Mouse (Mus musculus) neural tube, embryonic 12.5 days (tissue): ENCODE data around the gene Gm28372. TPM values are rescaled to one million over a fixed set of nuclear protein-coding genes. Genes with fewer than 3 reads are reported as not detected.
A peak's percentile ranks its signal among the peaks of the same experiment; 100 is the strongest.

Source experiments
- ATAC-seq: fragments of 200-750 bp; cut with Nextera tagmentation; 2 replicates; pipeline ENCODE4 v1.8.0; 2017; ENCODE audit warnings: low read depth, mild to moderate bottlenecking, moderate TSS enrichment, moderate library complexity; ENCODE audit not compliant: low FRiP score
- H3K27ac ChIP-seq: fragments of 300-500 bp; sonication (generic); 2 replicates; pipeline ENCODE4 v1.5.1; 2016
- H3K27me3 ChIP-seq: fragments of 300-500 bp; sonication (generic); replicated peaks from 2 replicates; pipeline ENCODE4 v1.6.1; 2016; ENCODE audit warnings: mild to moderate bottlenecking
- H3K36me3 ChIP-seq: fragments of 300-500 bp; sonication (generic); 2 replicates; pipeline ENCODE4 v1.6.1; 2016; ENCODE audit warnings: mild to moderate bottlenecking
- H3K4me1 ChIP-seq: fragments of 300-500 bp; sonication (generic); 2 replicates; pipeline ENCODE4 v1.6.1; 2016
- H3K4me2 ChIP-seq: fragments of 300-500 bp; sonication (generic); replicated peaks from 2 replicates; pipeline ENCODE4 v1.6.1; 2016; ENCODE audit warnings: mild to moderate bottlenecking
- H3K4me3 ChIP-seq: fragments of 300-500 bp; sonication (generic); 2 replicates; pipeline ENCODE4 v1.5.1; 2016
- H3K9ac ChIP-seq: fragments of 300-500 bp; sonication (generic); 2 replicates; pipeline ENCODE4 v1.6.1; 2016; ENCODE audit warnings: mild to moderate bottlenecking
- H3K9me3 ChIP-seq: fragments of 300-500 bp; sonication (generic); 2 replicates; pipeline ENCODE4 v1.6.1; 2016; ENCODE audit warnings: mild to moderate bottlenecking
- WGBS: fragments of 180-500 bp; shearing (Covaris S2); methylation state at CpG from one replicate; pipeline ENCODE4 v1.1.7; 2016; 5-methylcytosine and 5-hydroxymethylcytosine counted together
- polyA plus RNA-seq: library from polyadenylated mRNA; unstranded; fragments of >200 nt; fragmentation: Nextera tagmentation; extraction: Ambion mirVana; gene quantifications from 2 replicates; pipeline ENCODE4 v1.2.1, GENCODE M21; 2016

Gm28372 gene
- polyA plus RNA-seq, 1 experiment from 2014 or later = 0.13 TPM

- whole genome bisulfite sequencing = 85% methylated on average over 11 of the region's 11 CpGs
- Histone ChIP-seq H3K4me3 (no peak overlapping the region), H3K4me2 (no peak overlapping the region), H3K9me3 (no peaks in the 10 kb centered on the region), H3K4me1 (no peaks in the 10 kb centered on the region), H3K27me3 (no peaks in the 10 kb centered on the region), H3K36me3 (peaks cover 4% of the 10 kb centered on the region; the same call in 1 of the 2 replicates), H3K27ac (no peak overlapping the region), H3K9ac (no peak overlapping the region)
- no peak for ATAC-seq
Measured at GRCm38 (mm10) chr2:130390993-130391625, 13.9 kb upstream of the Gm28372 start.

DNA sequence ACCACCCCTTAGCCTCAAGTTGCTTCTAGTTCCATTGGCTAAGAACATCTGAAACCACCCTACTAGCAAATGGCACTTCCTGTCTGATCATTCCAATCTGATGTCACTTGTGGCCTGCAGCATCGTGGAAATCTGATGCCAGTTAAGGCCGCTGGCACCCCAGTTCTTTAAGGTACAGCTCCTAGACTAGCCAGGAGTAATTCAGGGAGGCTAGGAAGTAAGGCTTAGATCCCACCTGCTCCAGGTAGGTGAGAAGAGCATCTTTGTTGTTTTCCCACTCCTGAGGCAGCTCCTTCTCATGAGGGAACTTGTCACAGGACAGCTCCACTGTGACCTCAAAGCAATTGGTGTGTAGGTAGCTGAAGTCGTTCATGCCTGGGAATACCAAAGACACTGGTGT is 12.2 kb upstream of the Gm28372 start:
- no peak overlapping the region for H3K27ac ChIP-seq
- 91% methylated on average over 3 of the region's 3 CpGs for WGBS
- no peak overlapping the region for H3K9ac ChIP-seq
- ATAC-seq = no peak
- H3K36me3 ChIP-seq = peaks cover 4% of the 10 kb centered on the region; the same call in 1 of the 2 replicates
- no peak overlapping the region for H3K4me3 ChIP-seq
- 0 out of 2 replicates have a peak, but pooled peaks cover under 1% of the 10 kb centered on the region for H3K27me3 ChIP-seq
- peaks cover 13% of the 10 kb centered on the region for H3K4me1 ChIP-seq
- no peak overlapping the region for H3K4me2 ChIP-seq
- no peaks in the 10 kb centered on the region for H3K9me3 ChIP-seq

DNA sequence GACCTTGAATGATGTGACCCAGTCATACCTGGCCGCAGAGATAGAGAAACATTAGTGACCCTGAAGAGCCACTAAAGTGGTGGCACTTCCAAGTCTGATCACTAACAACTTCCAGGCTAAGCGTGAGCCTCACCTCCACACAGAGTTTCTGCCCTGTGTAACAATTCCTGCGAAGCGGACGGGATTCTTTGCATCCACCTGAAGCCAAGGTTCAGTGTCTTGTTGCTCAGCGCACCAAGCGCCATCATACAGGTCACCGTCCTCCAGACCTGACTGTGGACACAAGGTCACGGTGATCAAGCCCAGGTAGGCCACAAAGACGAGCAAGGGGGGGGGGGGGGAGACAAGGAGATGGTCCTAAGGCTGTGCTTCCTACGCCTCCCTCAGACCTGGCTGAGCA is 9.3 kb upstream of the Gm28372 start:
- H3K36me3 ChIP-seq = peaks cover 2% of the 10 kb centered on the region; the same call in 1 of the 2 replicates
- H3K4me3 ChIP-seq = no peak overlapping the region
- WGBS = 93% methylated on average over 11 of the region's 11 CpGs
- peaks cover 15% of the 10 kb centered on the region for H3K4me1 ChIP-seq
- H3K27me3 ChIP-seq = peaks cover 7% of the 10 kb centered on the region; the same call in 1 of the 2 replicates
- no peak for ATAC-seq
- no peak overlapping the region for H3K27ac ChIP-seq
- H3K9me3 ChIP-seq = no peaks in the 10 kb centered on the region
- H3K9ac ChIP-seq = no peak overlapping the region
- no peak overlapping the region for H3K4me2 ChIP-seq

DNA sequence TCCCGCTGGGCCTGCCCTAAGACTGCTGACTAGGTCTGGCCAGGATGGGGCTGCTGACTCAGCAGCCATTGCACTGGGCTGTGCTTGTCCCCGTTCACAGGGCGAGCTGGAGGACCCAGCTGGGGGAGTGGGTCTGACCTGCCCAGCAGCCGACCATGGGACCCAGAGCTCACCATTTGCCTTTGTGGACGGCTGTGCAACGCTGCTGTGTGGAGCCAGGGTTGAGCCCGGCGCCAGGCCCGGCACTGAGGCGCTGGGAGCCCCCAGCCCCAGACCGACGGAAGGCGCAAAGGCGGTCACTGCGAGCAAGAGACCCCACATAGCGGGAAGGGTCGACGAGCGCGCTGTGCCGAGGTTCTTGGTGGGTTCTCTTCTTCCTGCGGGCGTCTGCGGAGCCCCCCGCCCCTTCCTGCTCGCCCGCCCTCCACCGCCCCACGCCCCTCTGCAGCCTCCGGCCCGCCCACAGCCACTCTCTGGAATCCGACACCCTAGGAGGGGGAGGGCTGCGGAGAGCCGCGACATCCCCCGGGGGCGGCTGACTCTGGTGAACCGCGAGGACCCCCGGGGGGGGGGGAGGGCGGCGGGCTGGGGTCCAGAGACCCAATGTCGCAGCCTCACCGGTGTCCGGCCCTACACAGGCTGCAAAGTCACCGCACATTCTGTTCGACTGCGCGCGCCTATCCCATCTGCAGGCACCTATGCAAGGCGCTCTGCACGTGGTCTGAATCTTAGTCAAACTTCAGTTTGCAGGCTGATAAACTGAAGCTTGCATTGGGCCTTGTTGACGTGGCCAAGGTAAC is 7.7 kb upstream of the Gm28372 start, which contains the start of gene Cpxm1:
Cpxm1 (minus strand) TSS at position 389 of the 800 bp plus-strand sequence.
- Histone ChIP-seq H3K4me3 (peak within 1 kb of the TSS; percentile 58), H3K9me3 (no peaks in the 10 kb centered on the region), H3K36me3 (no peaks in the 10 kb centered on the region), H3K9ac (peak within 1 kb of the TSS; percentile 69), H3K27me3 (peaks cover 7% of the 10 kb centered on the region; the same call in 1 of the 2 replicates), H3K4me2 (peak within 1 kb of the TSS; percentile 96), H3K4me1 (peaks cover 15% of the 10 kb centered on the region), H3K27ac (0 out of 2 replicates have a peak within 1 kb of the TSS, but pooled peaks have one; percentile 17)
- ATAC-seq = peak; percentile 88
- WGBS = 2% methylated on average over 51 of the region's 53 CpGs

DNA sequence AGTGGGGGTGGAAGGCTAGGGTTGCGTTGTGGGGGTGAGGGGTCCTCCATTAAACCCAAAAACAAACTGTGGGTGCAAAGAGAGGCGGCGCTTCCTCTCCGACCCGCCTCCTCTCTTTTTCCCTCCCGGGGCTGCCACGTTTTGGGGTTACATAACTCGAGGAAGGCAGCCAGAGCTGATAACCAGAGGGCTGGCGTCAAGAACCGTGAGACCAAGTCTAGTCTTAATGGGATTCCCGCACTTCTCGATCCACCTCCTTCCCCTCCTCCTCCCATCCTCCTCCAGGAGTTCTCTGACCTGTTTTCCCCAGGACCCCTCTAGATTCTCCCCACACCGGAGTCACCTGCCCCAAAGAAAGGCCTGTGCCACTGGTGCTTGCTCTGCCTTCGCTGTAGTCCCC is 6.9 kb upstream of the Gm28372 start:
- H3K4me3 ChIP-seq = peak overlapping the region; percentile 58
- ATAC-seq = no peak
- no peak overlapping the region for H3K9ac ChIP-seq
- peak overlapping the region; percentile 96 for H3K4me2 ChIP-seq
- H3K36me3 ChIP-seq = no peaks in the 10 kb centered on the region
- WGBS = 16% methylated on average over 14 of the region's 14 CpGs
- H3K27me3 ChIP-seq = peaks cover 7% of the 10 kb centered on the region; the same call in 1 of the 2 replicates
- peaks cover 15% of the 10 kb centered on the region for H3K4me1 ChIP-seq
- H3K27ac ChIP-seq = no peak overlapping the region
- H3K9me3 ChIP-seq = no peaks in the 10 kb centered on the region

DNA sequence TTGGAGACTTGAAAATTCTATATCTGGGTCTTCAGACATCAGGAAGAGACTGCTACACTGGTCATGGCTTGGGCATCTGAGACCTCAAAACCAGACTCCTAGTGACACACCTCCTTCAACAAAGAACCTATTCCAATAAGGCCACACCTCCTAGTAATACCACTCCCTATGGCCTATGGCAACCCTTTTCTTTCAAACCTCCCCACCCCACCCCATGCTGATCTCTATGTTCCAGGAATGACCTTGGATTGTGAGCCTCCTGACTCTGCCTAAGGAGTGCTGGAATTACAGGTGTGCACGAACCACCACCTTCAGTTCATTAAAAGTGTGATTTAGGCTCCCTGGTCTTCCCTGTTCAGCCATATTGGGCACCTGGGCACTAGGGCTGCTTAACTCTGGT is 5.0 kb upstream of the Gm28372 start:
- 95% methylated on average over 1 of the region's 1 CpGs for whole genome bisulfite sequencing

GRCm38 (mm10) chr2:130401891-130402290 is 3.1 kb upstream of the Gm28372 start:
- Histone ChIP-seq H3K9me3 (no peaks in the 10 kb centered on the region), H3K27me3 (peaks cover 7% of the 10 kb centered on the region; the same call in 1 of the 2 replicates), H3K4me2 (no peak overlapping the region), H3K4me3 (no peak overlapping the region), H3K27ac (no peak overlapping the region), H3K36me3 (no peaks in the 10 kb centered on the region), H3K9ac (no peak overlapping the region), H3K4me1 (peaks cover 10% of the 10 kb centered on the region; the same call in 1 of the 2 replicates)
- ATAC-seq = no peak
- WGBS = 86% methylated on average over 4 of the region's 4 CpGs

More for the DNA sequence above, 5.0 kb upstream of the Gm28372 start:
- no peaks in the 10 kb centered on the region for H3K9me3 ChIP-seq
- peaks cover 7% of the 10 kb centered on the region; the same call in 1 of the 2 replicates for H3K27me3 ChIP-seq
- no peak overlapping the region for H3K4me3 ChIP-seq
- H3K4me1 ChIP-seq = peaks cover 15% of the 10 kb centered on the region
- no peak overlapping the region for H3K27ac ChIP-seq
- H3K36me3 ChIP-seq = no peaks in the 10 kb centered on the region
- no peak overlapping the region for H3K9ac ChIP-seq
- H3K4me2 ChIP-seq = no peak overlapping the region
- no peak for ATAC-seq

DNA sequence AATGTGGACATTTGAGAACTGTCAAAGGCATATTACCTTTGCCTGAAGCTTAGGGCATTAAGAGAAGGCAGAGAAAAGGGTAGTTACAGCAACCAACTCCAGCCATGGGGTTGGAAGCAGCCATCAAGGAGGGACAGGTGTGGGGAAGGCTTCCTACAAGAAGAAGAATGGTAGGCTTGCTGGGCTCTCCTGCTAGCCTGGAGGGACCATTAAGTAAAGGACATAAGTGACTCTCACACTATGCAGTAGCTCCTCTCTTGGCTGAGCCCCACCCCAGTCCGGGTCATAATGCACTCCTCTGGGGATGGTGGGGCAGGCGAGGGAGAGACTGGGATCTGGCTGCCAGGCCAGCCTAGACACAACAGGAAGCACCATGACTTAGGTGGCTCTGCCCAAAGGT is 1.1 kb downstream of the Gm28372 start, which contains the start of gene Tmem239:
Tmem239 (plus strand) TSS at position 301 of the 400 bp plus-strand sequence.
- Histone ChIP-seq H3K27me3 (no peaks in the 10 kb centered on the region), H3K9me3 (no peaks in the 10 kb centered on the region), H3K4me2 (no peak within 1 kb of the TSS), H3K36me3 (no peaks in the 10 kb centered on the region), H3K9ac (no peak within 1 kb of the TSS), H3K4me1 (no peaks in the 10 kb centered on the region), H3K4me3 (no peak within 1 kb of the TSS), H3K27ac (no peak within 1 kb of the TSS)
- WGBS = 83% methylated on average over 2 of the region's 2 CpGs
- ATAC-seq = no peak

DNA sequence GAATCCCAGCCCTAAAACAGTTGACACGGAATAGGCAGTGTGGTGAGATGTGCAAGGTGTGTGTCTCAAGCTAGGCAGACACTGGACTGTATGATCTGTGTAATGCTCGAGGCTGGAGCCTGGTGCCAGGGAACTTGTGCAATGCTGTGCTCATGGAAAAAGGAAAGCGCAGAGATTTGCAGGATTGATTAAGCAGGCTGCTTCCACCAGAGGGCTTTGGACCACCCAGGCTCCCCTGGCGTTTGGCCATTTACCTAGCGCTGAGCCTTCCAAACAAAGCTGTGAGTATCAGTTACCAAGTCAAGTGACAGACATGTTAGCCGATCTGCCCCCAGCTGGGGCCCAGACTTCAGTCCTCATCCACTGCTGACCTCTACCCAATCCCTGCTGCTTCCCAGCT is 3.2 kb downstream of the Gm28372 start:
- Histone ChIP-seq H3K9me3 (no peaks in the 10 kb centered on the region), H3K4me2 (no peak overlapping the region), H3K27me3 (no peaks in the 10 kb centered on the region), H3K27ac (no peak overlapping the region), H3K4me3 (no peak overlapping the region), H3K9ac (0 out of 2 replicates have a peak overlapping the region, but pooled peaks have one; percentile 10), H3K4me1 (peaks cover 6% of the 10 kb centered on the region; the same call in 1 of the 2 replicates), H3K36me3 (no peaks in the 10 kb centered on the region)
- ATAC-seq = no peak
- WGBS = 28% methylated on average over 6 of the region's 6 CpGs

DNA sequence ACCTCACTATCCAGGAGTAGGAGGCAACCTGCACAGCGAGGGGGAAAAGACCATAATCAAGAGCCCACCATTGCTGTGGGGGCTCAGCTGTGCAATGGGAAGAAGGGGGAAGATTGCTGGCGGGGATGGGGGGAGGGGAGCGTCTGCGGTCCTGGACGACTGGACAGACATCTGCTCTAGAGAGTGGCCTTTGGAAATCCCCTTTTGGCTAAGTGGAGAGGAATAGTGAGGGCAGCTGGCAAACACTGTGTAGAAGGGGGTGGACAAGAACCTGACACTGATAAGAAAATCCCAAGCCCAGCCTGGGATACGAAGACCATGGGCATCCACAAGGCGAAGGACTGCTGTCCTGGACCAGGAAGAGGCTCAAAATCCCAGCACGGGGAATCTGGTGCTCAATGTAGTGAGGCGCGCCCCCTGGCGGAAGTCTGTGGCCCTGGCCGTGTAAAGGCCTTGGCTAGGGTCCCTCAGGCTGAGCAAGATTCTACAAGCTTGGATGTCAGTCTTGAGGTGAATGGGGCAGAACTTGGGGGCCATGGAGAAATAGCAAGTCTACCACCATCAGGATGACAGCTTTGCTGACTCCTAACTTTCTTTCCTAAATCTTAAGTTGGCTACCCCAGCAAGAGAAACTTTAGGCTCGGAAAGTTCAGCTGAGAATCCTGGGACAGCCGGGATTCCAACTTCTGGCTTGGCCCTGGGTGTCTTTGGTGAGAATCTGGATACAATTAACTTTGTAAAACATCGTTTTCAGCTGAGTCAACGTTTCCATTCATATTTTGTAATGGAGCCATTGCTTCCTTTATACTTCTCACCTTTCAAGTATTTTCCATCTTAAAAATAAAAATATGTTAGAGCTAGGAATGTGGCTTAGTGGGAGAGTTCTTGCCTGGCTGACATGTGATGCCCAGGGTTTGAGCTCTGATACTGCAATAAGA is 6.8 kb downstream of the Gm28372 start:
- Histone ChIP-seq H3K4me1 (peaks cover 6% of the 10 kb centered on the region; the same call in 1 of the 2 replicates), H3K4me2 (no peak overlapping the region), H3K27me3 (no peaks in the 10 kb centered on the region), H3K27ac (no peak overlapping the region), H3K4me3 (no peak overlapping the region), H3K36me3 (no peaks in the 10 kb centered on the region), H3K9me3 (no peaks in the 10 kb centered on the region), H3K9ac (no peak overlapping the region)
- WGBS = 39% methylated on average over 16 of the region's 16 CpGs
- peak; percentile 87 for ATAC-seq

DNA sequence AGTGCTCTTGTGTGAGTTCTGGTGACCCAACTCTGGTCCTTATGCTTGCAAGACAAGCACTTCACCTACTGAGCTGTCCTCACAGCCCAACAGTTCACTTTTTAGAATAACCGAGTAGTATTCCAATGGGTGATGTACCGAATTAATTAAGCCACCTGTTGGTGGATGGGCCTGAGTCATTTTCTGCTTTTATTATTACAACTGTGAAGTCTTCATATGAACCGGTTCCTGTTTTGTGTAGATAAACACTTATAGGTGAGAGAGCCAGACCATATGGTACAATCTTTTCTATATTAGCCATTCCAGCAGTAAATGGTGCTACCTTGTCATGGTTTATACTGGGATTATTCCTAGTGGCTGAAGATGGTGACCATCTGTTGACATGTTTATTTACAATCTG is 7.7 kb downstream of the Gm28372 start:
- no peak overlapping the region for H3K4me3 ChIP-seq
- peaks cover 6% of the 10 kb centered on the region; the same call in 1 of the 2 replicates for H3K4me1 ChIP-seq
- no peak overlapping the region for H3K4me2 ChIP-seq
- no peaks in the 10 kb centered on the region for H3K9me3 ChIP-seq
- H3K27me3 ChIP-seq = no peaks in the 10 kb centered on the region
- no peaks in the 10 kb centered on the region for H3K36me3 ChIP-seq
- ATAC-seq = no peak
- 84% methylated on average over 3 of the region's 3 CpGs for WGBS
- no peak overlapping the region for H3K9ac ChIP-seq
- no peak overlapping the region for H3K27ac ChIP-seq
